Mouse (Mus musculus) hematopoietic stem cell, adult 5-6 weeks (primary cell): ENCODE data around the gene Acad12. TPM values are rescaled to one million over a fixed set of nuclear protein-coding genes. Genes with fewer than 3 reads are reported as not detected.

Source experiments
- ATAC-seq, 2 experiments: fragments of 125-278 bp in 1 of 2; replicated peaks in 1 of 2; 2 replicates each; pipeline ENCODE4 v1.8.0; 2016 to 2017; ENCODE audit warnings: inconsistent platforms in 2 of 2, mild to moderate bottlenecking in 2 of 2, moderate number of reproducible peaks in 2 of 2, low read depth in 1 of 2, moderate TSS enrichment in 1 of 2; ENCODE audit not compliant: low FRiP score in 2 of 2, poor library complexity in 2 of 2, severe bottlenecking in 2 of 2, insufficient read depth in 1 of 2, low TSS enrichment in 1 of 2
- total RNA-seq: library from RNA; stranded (forward); fragments of 172-1452, 232-1000 nt; gene quantifications from 2 replicates; pipeline ENCODE4 v1.2.3, GENCODE M21; 2017

Gene Acad12
- total RNA-seq, 1 experiment from 2014 or later: 5.0 TPM

DNA sequence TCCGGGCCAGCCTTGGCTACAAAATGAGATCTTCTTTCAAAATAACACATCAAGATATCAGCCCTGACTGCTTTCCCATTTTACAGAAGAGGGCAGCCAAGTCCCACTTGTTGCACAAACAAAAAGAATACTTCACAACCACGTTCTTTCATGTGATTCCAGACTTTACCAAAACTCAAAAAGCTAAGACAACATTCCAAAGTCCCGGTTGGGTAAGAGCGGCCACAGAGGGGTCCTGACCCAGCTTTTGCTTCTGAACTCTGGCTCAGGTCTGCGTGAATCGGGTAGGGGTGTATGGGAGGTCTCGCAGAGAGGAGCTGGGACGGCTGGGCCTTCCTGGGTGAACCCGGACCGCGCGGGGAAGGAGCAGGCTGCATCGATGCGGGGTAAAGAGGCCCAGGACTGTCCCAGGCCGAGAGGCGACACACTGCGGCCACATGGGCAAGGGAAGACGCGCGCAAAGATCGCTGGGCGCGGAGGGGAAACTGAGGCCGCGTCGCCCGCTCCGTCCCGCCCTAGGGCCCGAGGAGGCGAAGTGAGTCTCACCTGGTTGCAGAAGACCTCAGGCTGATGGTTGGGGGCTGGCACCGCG, 25.8 kb downstream of the Acad12 start:
- ATAC-seq: no peak

DNA sequence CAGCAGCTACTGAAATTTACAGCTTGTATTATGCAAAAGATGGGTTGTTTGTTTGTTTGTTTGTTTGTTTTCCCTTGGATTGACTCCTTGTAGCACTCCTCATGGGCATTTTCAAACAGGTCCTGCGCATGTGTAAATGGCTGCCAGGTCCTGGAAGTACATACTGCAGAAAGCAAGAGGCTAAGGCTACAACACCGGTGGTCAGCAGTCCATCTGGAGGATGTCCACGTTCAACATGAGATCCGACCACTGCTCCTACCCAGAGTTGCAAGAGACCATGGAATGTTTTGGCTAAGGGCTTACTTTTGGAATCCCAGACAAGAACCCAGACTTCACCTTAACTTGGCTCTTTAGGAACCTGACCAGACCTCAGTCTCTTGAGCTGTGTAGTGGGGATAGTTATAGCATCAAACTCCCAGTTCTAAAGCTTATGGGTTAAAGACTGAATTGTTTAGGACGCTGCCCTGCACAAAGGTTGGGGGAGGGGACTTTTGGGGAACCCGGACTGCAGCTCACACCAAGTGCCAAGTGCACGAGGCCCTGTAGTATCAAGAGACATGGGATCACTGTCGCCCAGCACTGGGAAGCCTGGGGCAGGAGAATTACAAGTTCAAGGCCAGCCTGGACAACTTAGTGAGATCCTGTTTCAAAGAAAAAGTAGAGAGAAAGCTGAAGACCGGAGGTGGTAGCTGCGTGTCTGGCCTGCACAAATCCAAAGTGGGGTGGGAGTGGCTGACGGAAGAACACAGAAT, 26.5 kb downstream of the Acad12 start:
- no peak for ATAC-seq

DNA sequence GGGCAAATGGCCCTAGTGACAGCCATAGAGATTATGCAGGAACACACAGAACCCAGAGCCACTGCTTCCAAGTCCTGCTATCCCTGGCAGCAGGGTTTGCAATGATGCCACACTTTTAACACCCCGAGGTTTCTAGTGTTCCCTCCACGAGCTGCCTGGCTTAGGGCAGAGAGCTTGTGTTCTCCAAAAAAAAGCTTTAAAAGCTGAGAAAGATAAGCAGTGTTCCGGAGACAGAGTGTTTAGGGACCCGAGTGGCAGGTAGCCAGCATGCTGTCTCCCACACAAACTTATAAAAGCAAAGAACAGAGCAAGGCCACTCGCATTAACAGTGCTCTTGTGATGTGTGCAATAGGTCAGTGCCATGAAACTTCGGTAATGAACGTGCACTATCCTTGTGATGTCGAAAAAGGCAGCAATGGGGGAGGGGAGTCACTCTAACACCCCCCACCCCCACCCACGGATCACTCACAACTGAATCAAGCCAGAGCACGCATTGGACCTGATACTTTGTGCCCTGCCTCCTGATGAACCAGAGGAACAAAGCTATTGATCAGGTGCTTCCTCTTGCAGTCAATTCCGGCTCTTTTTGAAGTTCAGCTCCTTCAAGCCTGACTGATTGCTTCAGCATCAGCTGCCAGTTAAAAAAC, 27.2 kb downstream of the Acad12 start:
- ATAC-seq: no peak

DNA sequence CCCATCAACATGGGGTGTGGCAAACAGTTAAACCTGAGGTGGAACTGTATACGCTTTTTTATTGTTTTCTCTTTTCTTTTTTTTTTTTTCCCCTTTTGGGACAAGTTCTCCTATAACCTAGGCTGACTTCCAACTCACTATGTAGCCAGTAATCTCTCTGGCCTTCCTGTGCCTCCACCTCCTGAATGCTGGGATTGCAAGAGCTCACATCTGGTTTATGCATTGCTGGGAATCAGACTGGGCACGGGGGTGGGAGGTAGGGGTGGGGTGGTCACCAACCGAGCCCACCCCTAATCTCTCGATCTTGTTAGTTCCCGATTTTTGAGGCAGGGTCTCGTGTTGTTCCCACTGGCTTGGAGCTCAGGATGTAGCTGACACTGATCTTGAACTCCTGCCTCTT, 28.8 kb downstream of the Acad12 start:
- ATAC-seq: no peak

- ATAC-seq: peak; percentile 24 to 38; a peak in 3 of 4 replicates
Measured at GRCm38 (mm10) chr5:121586400-121587039, 32.2 kb downstream of the Acad12 start.

DNA sequence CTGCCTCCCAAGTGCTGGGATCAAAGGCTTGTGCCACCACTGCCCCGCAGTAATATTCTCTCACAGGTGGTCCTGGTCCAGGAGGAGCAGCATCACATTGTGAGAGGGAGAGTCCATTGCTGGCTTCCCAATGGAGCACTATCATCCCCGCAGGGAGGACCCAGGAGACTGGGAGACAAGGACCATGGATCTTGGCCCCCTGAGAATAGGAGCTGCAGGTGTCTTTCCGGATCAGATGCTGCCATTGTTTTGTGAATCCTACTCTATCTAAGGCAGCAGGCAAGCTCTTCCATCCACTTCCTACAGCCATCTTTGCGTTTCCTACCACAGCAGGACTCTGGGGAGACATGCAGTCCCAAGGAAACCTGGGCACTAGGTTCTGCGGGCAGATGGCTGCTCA, 33.0 kb downstream of the Acad12 start:
- no peak for ATAC-seq

- ATAC-seq: no peak
Measured at GRCm38 (mm10) chr5:121585005-121585404, 33.7 kb downstream of the Acad12 start.

- peak; percentile 82 to 89 for ATAC-seq
Measured at GRCm38 (mm10) chr5:121583765-121584501, 34.8 kb downstream of the Acad12 start.

DNA sequence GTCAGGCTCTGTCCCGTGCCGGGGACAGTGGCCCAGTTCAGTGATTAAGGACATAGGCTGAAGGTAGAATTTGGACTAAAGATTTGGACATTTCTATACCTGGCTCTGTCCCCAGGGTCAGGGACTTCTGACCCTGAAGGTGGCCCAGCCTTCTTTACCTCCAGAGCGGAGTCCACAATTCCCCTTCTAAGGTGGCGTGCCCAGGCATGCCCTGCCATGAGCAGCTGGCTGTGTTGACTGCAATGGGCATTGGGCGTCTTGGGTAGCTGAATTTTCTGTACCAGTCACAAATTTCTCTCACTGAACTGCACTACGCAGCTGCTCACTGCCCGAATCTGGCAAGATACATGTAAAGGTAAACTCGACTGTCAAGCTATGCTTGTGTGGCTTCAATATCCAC, 36.8 kb downstream of the Acad12 start:
- ATAC-seq: no peak

DNA sequence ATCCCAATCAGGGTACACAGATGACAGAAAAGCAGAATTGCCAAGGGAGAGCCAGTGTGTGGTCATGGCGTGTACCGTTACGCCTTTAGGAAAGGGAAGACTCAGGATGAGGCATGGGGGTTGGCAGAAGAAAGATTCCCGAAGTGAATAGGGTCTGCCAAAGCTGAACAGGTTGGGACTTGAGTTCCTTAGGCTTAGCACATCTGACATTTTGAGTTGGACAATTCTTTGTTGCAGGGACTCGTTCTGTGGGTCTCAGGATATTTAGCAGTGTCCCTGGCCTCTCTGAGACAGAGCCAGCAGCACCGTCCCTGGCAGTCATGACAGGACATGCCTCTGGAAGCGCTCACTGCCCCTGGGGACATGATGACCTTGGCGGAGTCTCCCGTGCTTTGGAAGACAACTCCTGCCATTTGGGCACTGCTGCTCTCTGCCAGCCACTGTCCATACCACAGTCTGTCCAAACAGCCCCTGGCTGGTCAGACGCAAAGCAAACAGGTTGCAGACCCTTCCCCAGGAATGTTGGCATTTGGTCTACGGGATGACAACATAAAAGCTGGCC, 41.7 kb downstream of the Acad12 start:
- ATAC-seq: no peak

- no peak for ATAC-seq
Measured at GRCm38 (mm10) chr5:121575867-121576266, 42.9 kb downstream of the Acad12 start.

- no peak for ATAC-seq
Measured at GRCm38 (mm10) chr5:121574145-121574544, 44.6 kb downstream of the Acad12 start.

GRCm38 (mm10) chr5:121570787-121571186, 48.0 kb downstream of the Acad12 start:
- ATAC-seq: no peak

DNA sequence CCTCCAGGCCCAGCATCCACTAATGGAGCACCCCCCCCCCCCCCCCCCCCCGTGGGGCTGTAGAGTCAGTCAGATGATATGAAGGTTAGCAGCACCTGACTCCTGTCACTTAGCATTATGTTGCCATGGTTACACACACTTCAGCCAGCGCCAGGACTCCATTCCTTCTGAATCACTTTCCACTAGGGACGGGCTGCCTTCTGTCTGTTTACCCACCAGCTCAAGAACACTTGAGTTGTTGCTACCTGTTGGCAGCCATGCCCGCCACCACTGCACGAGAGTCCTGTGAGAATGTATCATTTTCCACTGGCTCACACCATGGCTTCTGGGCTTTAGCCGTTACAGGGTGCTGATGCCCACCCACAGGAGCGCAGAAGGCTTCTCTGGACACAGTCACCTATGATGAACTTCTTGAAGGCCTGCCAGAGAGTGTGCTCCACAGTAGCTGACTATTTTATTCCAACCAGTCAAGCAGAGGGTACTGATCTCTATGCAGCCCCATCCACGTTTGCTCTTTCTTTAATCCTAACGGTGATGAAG, 48.8 kb downstream of the Acad12 start:
- ATAC-seq: no peak

- no peak for ATAC-seq
Measured at GRCm38 (mm10) chr5:121566035-121566681, 52.6 kb downstream of the Acad12 start.

DNA sequence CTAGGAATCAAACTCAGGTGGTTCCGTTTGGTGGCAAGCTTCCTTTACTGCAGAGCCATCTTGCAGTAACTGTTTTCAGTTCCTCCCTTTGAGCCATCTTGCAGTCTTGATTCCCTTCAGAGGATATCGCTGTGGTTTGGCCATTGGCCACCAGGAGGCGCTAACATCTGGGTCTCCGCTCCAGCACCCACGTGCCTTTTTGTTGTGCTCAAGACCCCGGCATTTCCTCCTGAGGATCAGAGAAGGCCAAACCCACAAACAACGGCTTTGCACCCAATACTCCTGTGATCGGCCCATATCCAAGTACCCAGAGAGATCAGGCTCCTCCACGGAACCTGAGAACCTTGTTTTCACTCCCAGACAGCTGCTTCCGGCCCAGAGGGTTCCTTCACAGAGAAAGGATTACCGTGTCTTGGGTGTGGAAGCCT, 54.3 kb downstream of the Acad12 start:
- peak; percentile 75 to 90 for ATAC-seq
